In the genomic region with DNA sequence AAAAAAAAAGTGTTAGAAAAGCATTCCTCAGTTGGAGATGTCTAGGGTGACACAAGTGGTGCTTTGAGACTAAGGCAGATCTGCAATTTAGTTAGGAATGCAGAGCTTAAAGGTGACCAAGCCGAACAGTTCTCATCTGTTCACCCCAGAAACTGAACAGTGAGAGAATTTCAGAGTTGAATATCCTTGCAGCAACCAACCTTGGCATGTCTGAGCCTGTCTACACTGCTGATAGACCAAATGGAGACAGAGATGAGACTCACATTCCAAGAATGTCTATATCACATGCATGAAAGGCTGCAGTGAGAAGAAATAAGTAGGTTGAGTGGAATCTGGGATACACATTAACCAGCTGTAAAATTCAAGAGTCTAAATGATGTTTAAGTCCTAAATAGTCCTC, we compare ENCODE assay signal across 31 mouse cellular contexts. TPM values are rescaled to one million over a fixed set of nuclear protein-coding genes. Genes with fewer than 3 reads are reported as not detected.
"Had no signal": no experiment of that assay in that cellular context is flagged by ENCODE, and none has a peak within 500 bp of the region (broad histone marks: within the 10 kb centered on the region; RNA-seq: fewer than 3 reads in every experiment).

No protein-coding gene starts in this region.

- H3K4me2 ChIP-seq: embryonic facial prominence, embryonic 12.5 days; embryonic facial prominence, embryonic 13.5 days; embryonic facial prominence, embryonic 15.5 days; forebrain, embryonic 12.5 days; forebrain, embryonic 13.5 days; forebrain, embryonic 15.5 days; heart, embryonic 11.5 days had no signal

- H3K27me3 ChIP-seq: embryonic facial prominence, embryonic 12.5 days; embryonic facial prominence, embryonic 13.5 days; embryonic facial prominence, embryonic 15.5 days; forebrain, embryonic 12.5 days; forebrain, embryonic 13.5 days; forebrain, embryonic 15.5 days had no signal

- H3K9ac ChIP-seq: embryonic facial prominence, embryonic 12.5 days; embryonic facial prominence, embryonic 13.5 days; embryonic facial prominence, embryonic 15.5 days; forebrain, embryonic 12.5 days; forebrain, embryonic 13.5 days; forebrain, embryonic 15.5 days; forebrain, postnatal 0 days had no signal

- H3K4me1 ChIP-seq: embryonic facial prominence, embryonic 12.5 days; forebrain, embryonic 12.5 days; heart, embryonic 10.5 days had no signal

- H3K27ac ChIP-seq: embryonic facial prominence, embryonic 12.5 days; embryonic facial prominence, embryonic 13.5 days; embryonic facial prominence, embryonic 15.5 days; forebrain, embryonic 10.5 days; forebrain, embryonic 12.5 days; forebrain, embryonic 13.5 days; forebrain, embryonic 15.5 days; gastrocnemius, adult 2 months; heart, adult 2 months; heart, embryonic 10.5 days had no signal

- H3K36me3 ChIP-seq: embryonic facial prominence, embryonic 12.5 days; embryonic facial prominence, embryonic 13.5 days; embryonic facial prominence, embryonic 15.5 days; forebrain, embryonic 10.5 days; forebrain, embryonic 12.5 days; forebrain, embryonic 15.5 days; heart, embryonic 10.5 days had no signal

- H3K4me3 ChIP-seq: embryonic facial prominence, embryonic 12.5 days; embryonic facial prominence, embryonic 13.5 days; embryonic facial prominence, embryonic 15.5 days; erythroblast, embryonic 14.5 days; forebrain, embryonic 10.5 days; forebrain, embryonic 12.5 days; forebrain, embryonic 13.5 days; forebrain, embryonic 15.5 days; gastrocnemius, adult 2 months; heart, adult 2 months; heart, embryonic 10.5 days had no signal

- ATAC-seq: forebrain, embryonic 13.5 days; forebrain, embryonic 14.5 days; forebrain, embryonic 15.5 days; forebrain, embryonic 16.5 days; forebrain, postnatal 0 days had no signal

- H3K9me3 ChIP-seq: embryonic facial prominence, embryonic 12.5 days; embryonic facial prominence, embryonic 13.5 days; embryonic facial prominence, embryonic 15.5 days; forebrain, embryonic 10.5 days; forebrain, embryonic 12.5 days; forebrain, embryonic 13.5 days; forebrain, embryonic 15.5 days; heart, embryonic 10.5 days had no signal

- DNase-seq: cerebellum, adult 2 months; cerebellum, adult 8-10 months; cerebellum, adult 9-10 months; cerebellum, postnatal 10 days; cerebellum, postnatal 14 days; cerebellum, postnatal 25 days; cerebellum, postnatal 36 days; embryo, embryonic 11 days; forebrain, postnatal 0 days; gastrocnemius, adult 2 months; gastrocnemius, postnatal 10 days; gastrocnemius, postnatal 14 days; gastrocnemius, postnatal 25 days; gastrocnemius, postnatal 36 days; heart, adult 2 months had no signal

RNA-seq across cellular contexts. Expression of a gene that starts 50.5 kb away (rescaled TPM):
- total RNA-seq: common myeloid progenitor, adult 5-6 weeks; gastrocnemius, adult 18-20 months; gastrocnemius, adult 2 months; gastrocnemius, adult 8-10 months; gastrocnemius, postnatal 25 days; granulocyte monocyte progenitor cell, adult 5-6 weeks had no signal
- polyA plus RNA-seq: erythroblast, embryonic 14.5 days had no signal
